Mouse (Mus musculus): ENCODE measurements around the gene Srsf10. TPM values are rescaled to one million over a fixed set of nuclear protein-coding genes. Genes with fewer than 3 reads are reported as not detected.
A peak's percentile ranks its signal among the peaks of the same experiment; 100 is the strongest.

The Srsf10 gene
- polyA plus RNA-seq, 1 experiment from 2014 or later = 84.2 TPM

- Histone ChIP-seq H3K4me3 (ENCODE audit: low read depth, low read length) (no peak overlapping the region), H3K36me3 (ENCODE audit: control insufficient read depth, insufficient read depth) (peaks cover 7% of the 10 kb centered on the region), H3K4me1 (replicated peaks; ENCODE audit: control insufficient read depth, insufficient read depth, low read length) (peaks cover 14% of the 10 kb centered on the region), H3K9ac (ENCODE audit: low read depth, low read length) (no peak overlapping the region), H3K9me3 (ENCODE audit: control insufficient read depth) (no peaks in the 10 kb centered on the region), H3K4me2 (replicated peaks; ENCODE audit: low read depth) (peak overlapping the region; percentile 39), H3K27me3 (replicated peaks; ENCODE audit: control insufficient read depth, insufficient read depth, low read length) (no peaks in the 10 kb centered on the region), H3K27ac (ENCODE audit: low read depth, low read length) (peak overlapping the region; percentile 92)
- TF ChIP-seq CTCF (IDR thresholded peaks at IDR 0.05; ENCODE audit: low read depth) = no peak
- peak; percentile 76 for ATAC-seq
- WGBS = 48% methylated on average over 13 of the region's 13 CpGs
These were observed 63.2 kb downstream of the Srsf10 start for GRCm38 (mm10) chr4:135918635-135919279.

GRCm38 (mm10) chr4:135919280-135919639 is 63.7 kb downstream of the Srsf10 start:
- H3K9ac ChIP-seq (ENCODE audit: low read depth, low read length) = no peak overlapping the region
- H3K4me2 ChIP-seq (replicated peaks; ENCODE audit: low read depth) = peak overlapping the region; percentile 39
- peak; percentile 79 for ATAC-seq
- 51% methylated on average over 3 of the region's 3 CpGs for WGBS
- no peak overlapping the region for H3K4me3 ChIP-seq (ENCODE audit: low read depth, low read length)
- TF ChIP-seq CTCF (IDR thresholded peaks at IDR 0.05; ENCODE audit: low read depth) = no peak
- peak overlapping the region; percentile 92 for H3K27ac ChIP-seq (ENCODE audit: low read depth, low read length)
- no peaks in the 10 kb centered on the region for H3K27me3 ChIP-seq (replicated peaks; ENCODE audit: control insufficient read depth, insufficient read depth, low read length)
- H3K9me3 ChIP-seq (ENCODE audit: control insufficient read depth) = no peaks in the 10 kb centered on the region
- H3K36me3 ChIP-seq (ENCODE audit: control insufficient read depth, insufficient read depth) = peaks cover 10% of the 10 kb centered on the region
- H3K4me1 ChIP-seq (replicated peaks; ENCODE audit: control insufficient read depth, insufficient read depth, low read length) = peaks cover 14% of the 10 kb centered on the region

Other genes with a start within 250 kb of the Srsf10 start
- gene Ifnlr1, start 169.5 kb upstream of the Srsf10 start, polyA plus RNA-seq (2015; fragmentation: Nextera tagmentation; extraction: Ambion mirVana) = 5.5 and 5.9 TPM in 2 replicates
- 7.7 and 7.8 TPM in 2 replicates for gene Il22ra1, start 127.6 kb upstream of the Srsf10 start, polyA plus RNA-seq (2015; fragmentation: Nextera tagmentation; extraction: Ambion mirVana)
- gene Myom3, start 96.0 kb upstream of the Srsf10 start, polyA plus RNA-seq (2015; fragmentation: Nextera tagmentation; extraction: Ambion mirVana) = 0.66 and 0.72 TPM in 2 replicates
- 103 and 114 TPM in 2 replicates for gene Pnrc2, start 18.1 kb downstream of the Srsf10 start, polyA plus RNA-seq (2015; fragmentation: Nextera tagmentation; extraction: Ambion mirVana)
- 0.14 and 0.24 TPM in 2 replicates for gene Cnr2, start 39.6 kb downstream of the Srsf10 start, polyA plus RNA-seq (2015; fragmentation: Nextera tagmentation; extraction: Ambion mirVana)
- gene Fuca1, start 65.0 kb downstream of the Srsf10 start, polyA plus RNA-seq (2015; fragmentation: Nextera tagmentation; extraction: Ambion mirVana) = 717 and 739 TPM in 2 replicates
- gene Hmgcl, start 90.7 kb downstream of the Srsf10 start, polyA plus RNA-seq (2015; fragmentation: Nextera tagmentation; extraction: Ambion mirVana) = 232 and 235 TPM in 2 replicates
- 99.5 and 131 TPM in 2 replicates for gene Gale, start 108.0 kb downstream of the Srsf10 start, polyA plus RNA-seq (2015; fragmentation: Nextera tagmentation; extraction: Ambion mirVana)
- 90.3 and 94.9 TPM in 2 replicates for gene Lypla2, start 116.9 kb downstream of the Srsf10 start, polyA plus RNA-seq (2015; fragmentation: Nextera tagmentation; extraction: Ambion mirVana)
- gene Pithd1, start 131.5 kb downstream of the Srsf10 start, polyA plus RNA-seq (2015; fragmentation: Nextera tagmentation; extraction: Ambion mirVana) = 56.7 and 57.7 TPM in 2 replicates
- gene Eloa, start 166.0 kb downstream of the Srsf10 start, polyA plus RNA-seq (2015; fragmentation: Nextera tagmentation; extraction: Ambion mirVana) = 17.1 and 18.3 TPM in 2 replicates
- gene Rpl11, start 197.7 kb downstream of the Srsf10 start, polyA plus RNA-seq (2015; fragmentation: Nextera tagmentation; extraction: Ambion mirVana) = 268 and 276 TPM in 2 replicates

All from intestine, postnatal 0 days (tissue).